Mouse (Mus musculus): ENCODE measurements around the gene Arhgap24.

DNA sequence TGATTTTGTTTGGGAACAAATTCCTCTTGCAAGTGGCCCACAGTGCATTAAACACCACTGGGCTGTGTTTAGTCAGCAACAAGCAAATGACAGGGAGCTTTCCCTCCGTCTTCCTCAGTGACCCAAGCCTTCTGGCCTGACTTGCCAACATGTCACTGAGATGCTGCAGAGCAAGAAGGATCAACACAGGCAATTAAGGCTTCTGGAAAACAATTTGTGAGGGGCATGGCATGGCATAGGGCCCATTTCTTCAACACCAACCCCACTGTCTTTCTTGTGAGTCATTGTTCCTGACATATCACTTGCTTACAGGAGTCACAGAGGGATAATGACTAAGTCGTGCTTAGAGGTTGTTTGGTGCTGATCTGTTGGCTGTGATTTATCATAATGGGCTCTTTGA lies 196.0 kb downstream of the Arhgap24 start:
- TF ChIP-seq POLR2A (IDR thresholded peaks at IDR 0.05; ENCODE audit: borderline replicate concordance, extremely low read depth, insufficient read depth, insufficient read length, poor library complexity, severe bottlenecking) = no peak
- TF ChIP-seq CTCF (IDR thresholded peaks at IDR 0.05; ENCODE audit: borderline replicate concordance, extremely low read depth, insufficient read depth, insufficient read length) = no peak
